Mouse (Mus musculus): Measurements from ENCODE around the gene Gm13279. TPM values are rescaled to one million over a fixed set of nuclear protein-coding genes. Genes with fewer than 3 reads are reported as not detected.
"Not testable (repeated sequence)": the region's sequence is repeated elsewhere in the genome, so short reads cannot be mapped to it uniquely, and the experiment has no call there.

Gene Gm13279
- polyA plus RNA-seq (2015; fragmentation: Nextera tagmentation; extraction: Ambion mirVana): not detected in 2 replicates

DNA sequence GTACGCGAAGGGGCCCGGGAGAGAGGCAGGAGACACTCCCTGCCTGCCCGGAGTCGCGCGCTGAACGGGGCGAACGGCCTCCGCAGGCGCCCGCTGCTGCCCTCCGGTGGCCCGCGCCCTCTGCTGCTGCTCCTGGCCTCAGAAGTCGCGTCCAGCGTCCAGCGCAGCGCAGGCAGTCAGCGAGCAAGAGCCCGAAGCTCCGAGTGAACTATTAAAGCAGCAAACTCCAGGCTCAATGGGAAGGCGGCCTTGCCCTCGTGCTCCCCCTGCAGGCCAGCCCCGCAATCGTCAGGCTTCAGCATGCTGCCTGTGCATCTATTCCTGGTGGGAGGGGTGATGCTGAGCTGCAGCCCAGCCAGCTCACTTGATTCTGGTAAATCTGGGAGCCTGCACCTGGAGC is at the start of gene Gm13279:
Gene Gm13279, plus strand, starts transcription at position 301 of the 400 bp plus-strand sequence.
- ATAC-seq; H3K9ac ChIP-seq (replicated peaks; ENCODE audit: low read depth, low read length); H3K27me3 ChIP-seq (replicated peaks; ENCODE audit: control insufficient read depth, insufficient read depth, low read length); H3K4me3 ChIP-seq (replicated peaks; ENCODE audit: low read length); H3K36me3 ChIP-seq (ENCODE audit: control insufficient read depth, insufficient read depth); H3K4me1 ChIP-seq (replicated peaks; ENCODE audit: control insufficient read depth, insufficient read depth, low read length); H3K27ac ChIP-seq (ENCODE audit: low read length); H3K9me3 ChIP-seq (ENCODE audit: control insufficient read depth, low read length); H3K4me2 ChIP-seq (ENCODE audit: low read length): not testable (repeated sequence)
- WGBS: no CpG with 5 or more reads among the region's 28 CpGs

DNA sequence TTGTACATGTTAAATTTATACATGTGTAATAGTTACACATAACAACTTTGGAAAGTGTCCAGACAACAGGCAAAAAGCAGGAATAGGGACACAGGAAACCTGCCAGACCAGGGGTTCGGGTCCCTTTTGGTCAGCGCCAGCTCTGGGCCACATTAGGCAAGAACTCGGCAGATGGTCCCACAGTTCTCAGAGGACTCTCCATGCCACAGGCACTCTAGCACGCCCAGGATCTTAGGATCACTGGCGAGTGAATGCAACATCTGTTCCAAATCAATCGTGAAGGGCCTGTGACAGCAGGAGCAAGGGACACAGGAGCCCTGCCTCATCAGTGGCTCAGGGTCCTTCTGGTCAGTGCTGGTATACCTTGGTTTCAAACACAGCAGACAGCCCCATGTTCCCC is 47.3 kb upstream of the Gm13279 start:
- Histone ChIP-seq H3K4me1 (replicated peaks; ENCODE audit: control insufficient read depth, insufficient read depth, low read length) (no peaks in the 10 kb centered on the region), H3K4me3 (replicated peaks; ENCODE audit: low read length) (no peak overlapping the region), H3K27ac (ENCODE audit: low read length) (no peak overlapping the region), H3K4me2 (ENCODE audit: low read length) (no peak overlapping the region), H3K9me3 (ENCODE audit: control insufficient read depth, low read length) (no peaks in the 10 kb centered on the region), H3K36me3 (ENCODE audit: control insufficient read depth, insufficient read depth) (no peaks in the 10 kb centered on the region), H3K9ac (replicated peaks; ENCODE audit: low read depth, low read length) (no peak overlapping the region), H3K27me3 (replicated peaks; ENCODE audit: control insufficient read depth, insufficient read depth, low read length) (no peaks in the 10 kb centered on the region)
- 78% methylated on average over 6 of the region's 6 CpGs for WGBS
- ATAC-seq: no peak

DNA sequence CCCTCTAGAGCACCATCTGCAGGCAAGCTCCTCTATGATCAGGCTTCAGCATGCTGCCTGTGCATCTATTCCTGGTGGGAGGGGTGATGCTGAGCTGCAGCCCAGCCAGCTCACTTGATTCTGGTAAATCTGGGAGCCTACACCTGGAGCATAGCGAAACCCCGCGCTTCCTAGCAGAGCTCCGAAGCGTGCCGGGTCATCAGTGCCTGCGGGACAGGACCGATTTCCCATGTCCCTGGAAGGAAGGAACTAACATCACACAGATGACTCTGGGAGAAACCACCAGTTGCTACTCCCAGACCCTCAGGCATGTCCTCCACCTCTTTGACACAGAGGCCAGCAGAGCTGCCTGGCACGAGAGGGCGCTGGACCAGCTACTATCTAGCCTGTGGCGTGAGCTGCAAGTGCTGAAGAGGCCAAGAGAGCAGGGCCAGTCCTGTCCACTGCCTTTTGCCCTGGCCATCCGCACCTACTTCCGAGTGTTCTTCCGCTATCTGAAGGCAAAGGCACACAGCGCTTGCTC is 42.3 kb upstream of the Gm13279 start, which contains the start of gene Gm13271:
Gene Gm13271, plus strand, starts transcription at position 51 of the 523 bp plus-strand sequence.
- not testable (repeated sequence) for H3K4me2 ChIP-seq (ENCODE audit: low read length); H3K27me3 ChIP-seq (replicated peaks; ENCODE audit: control insufficient read depth, insufficient read depth, low read length); H3K9me3 ChIP-seq (ENCODE audit: control insufficient read depth, low read length); H3K27ac ChIP-seq (ENCODE audit: low read length); H3K36me3 ChIP-seq (ENCODE audit: control insufficient read depth, insufficient read depth); H3K4me1 ChIP-seq (replicated peaks; ENCODE audit: control insufficient read depth, insufficient read depth, low read length); H3K4me3 ChIP-seq (replicated peaks; ENCODE audit: low read length); ATAC-seq; H3K9ac ChIP-seq (replicated peaks; ENCODE audit: low read depth, low read length)
- WGBS: 80% methylated on average over 14 of the region's 15 CpGs

DNA sequence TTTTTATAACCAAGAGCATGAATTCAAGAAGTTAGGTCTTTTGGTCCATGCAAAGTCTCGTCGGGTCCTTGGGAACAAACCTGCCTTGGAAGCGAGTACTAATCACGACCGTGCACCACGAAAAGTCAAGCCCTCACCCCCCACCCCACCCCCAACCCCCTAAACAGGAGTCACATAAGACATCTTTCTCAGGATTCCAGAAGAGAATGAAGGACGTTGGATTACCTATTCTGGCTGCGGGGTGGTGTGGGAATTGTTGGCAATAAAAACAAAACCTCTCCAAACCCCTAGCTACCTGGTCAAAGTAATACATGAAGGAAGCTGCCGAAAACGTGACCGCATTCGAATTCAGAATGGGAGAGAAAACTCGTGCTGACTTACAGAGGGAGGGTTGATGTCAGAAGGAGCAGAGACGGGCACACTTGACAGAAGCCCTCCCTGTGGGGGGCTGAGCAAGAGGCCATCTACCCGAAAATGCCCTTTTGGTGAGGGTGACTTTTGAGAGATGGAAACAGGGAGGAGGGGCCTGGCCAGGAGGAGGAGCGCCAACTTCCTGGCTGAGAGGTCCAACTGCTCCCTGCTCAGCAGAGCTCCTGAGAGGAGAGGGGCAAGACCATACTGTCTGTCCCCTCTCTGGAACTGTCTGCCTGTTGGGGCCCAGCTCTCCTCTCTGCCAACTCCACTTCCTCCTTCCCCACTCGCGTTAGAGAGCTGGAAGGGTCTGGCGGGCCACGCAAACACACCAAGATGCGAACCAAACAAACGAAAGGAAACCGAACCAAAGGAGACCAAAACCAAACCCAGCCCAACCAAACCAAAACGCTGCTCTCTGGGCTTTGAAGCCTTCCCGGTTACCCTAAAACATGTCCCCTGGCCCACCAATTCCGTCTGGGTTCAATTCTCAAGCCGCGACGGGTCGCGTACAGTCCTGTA is 40.4 kb upstream of the Gm13279 start:
- not testable (repeated sequence) for H3K9me3 ChIP-seq (ENCODE audit: control insufficient read depth, low read length); H3K36me3 ChIP-seq (ENCODE audit: control insufficient read depth, insufficient read depth); H3K27me3 ChIP-seq (replicated peaks; ENCODE audit: control insufficient read depth, insufficient read depth, low read length); ATAC-seq; H3K4me1 ChIP-seq (replicated peaks; ENCODE audit: control insufficient read depth, insufficient read depth, low read length)
- peak overlapping the region; percentile 86 for H3K4me2 ChIP-seq (ENCODE audit: low read length)
- 11% methylated on average over 28 of the region's 31 CpGs for WGBS
- peak overlapping the region; percentile 48 for H3K4me3 ChIP-seq (replicated peaks; ENCODE audit: low read length)
- peak overlapping the region; percentile 67; the same call in 1 of the 2 replicates for H3K27ac ChIP-seq (ENCODE audit: low read length)
- peak overlapping the region; percentile 57 for H3K9ac ChIP-seq (replicated peaks; ENCODE audit: low read depth, low read length)

DNA sequence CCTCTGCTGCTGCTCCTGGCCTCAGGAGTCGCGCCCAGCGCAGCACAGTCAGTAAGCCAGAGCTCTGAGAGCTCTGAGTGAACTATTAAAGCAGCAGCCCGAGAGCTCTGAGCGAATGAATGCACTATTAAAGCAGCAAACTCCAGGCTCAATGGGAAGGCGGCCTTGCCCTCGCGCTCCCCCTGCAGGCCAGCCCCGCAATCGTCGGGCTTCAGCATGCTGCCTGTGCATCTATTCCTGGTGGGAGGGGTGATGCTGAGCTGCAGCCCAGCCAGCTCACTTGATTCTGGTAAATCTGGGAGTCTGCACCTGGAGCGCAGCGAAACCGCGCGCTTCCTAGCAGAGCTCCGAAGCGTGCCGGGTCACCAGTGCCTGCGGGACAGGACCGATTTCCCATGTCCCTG is 39.6 kb upstream of the Gm13279 start:
- peak; percentile 100 for ATAC-seq
- H3K27ac ChIP-seq (ENCODE audit: low read length); H3K36me3 ChIP-seq (ENCODE audit: control insufficient read depth, insufficient read depth); H3K4me1 ChIP-seq (replicated peaks; ENCODE audit: control insufficient read depth, insufficient read depth, low read length); H3K9me3 ChIP-seq (ENCODE audit: control insufficient read depth, low read length); H3K27me3 ChIP-seq (replicated peaks; ENCODE audit: control insufficient read depth, insufficient read depth, low read length): not testable (repeated sequence)
- Histone ChIP-seq H3K4me2 (ENCODE audit: low read length) (peak overlapping the region; percentile 86), H3K9ac (replicated peaks; ENCODE audit: low read depth, low read length) (peak overlapping the region; percentile 57), H3K4me3 (replicated peaks; ENCODE audit: low read length) (peak overlapping the region; percentile 48)
- 0% methylated on average over 20 of the region's 21 CpGs for WGBS

DNA sequence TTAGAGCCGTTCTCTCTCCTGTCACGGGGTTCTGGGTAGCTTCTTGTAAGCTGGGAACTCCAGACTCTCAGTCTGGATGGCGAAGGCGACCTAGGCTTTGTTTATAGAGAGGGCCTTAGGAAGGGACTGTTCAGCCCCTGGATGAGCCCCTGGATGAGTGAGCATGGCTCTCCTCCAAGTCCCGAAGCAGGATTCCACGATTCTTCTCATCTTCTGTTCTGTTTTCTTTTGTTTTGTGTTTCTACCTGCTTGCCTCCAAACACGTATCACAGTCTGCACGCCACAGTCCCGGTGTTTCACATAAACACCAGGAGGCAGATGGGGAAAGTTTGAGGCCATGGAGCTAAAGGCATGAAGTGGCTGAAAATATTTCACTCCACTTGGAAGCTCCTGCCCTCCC is 38.4 kb upstream of the Gm13279 start:
- H3K27ac ChIP-seq (ENCODE audit: low read length); ATAC-seq; H3K9me3 ChIP-seq (ENCODE audit: control insufficient read depth, low read length); H3K27me3 ChIP-seq (replicated peaks; ENCODE audit: control insufficient read depth, insufficient read depth, low read length); H3K4me2 ChIP-seq (ENCODE audit: low read length); H3K9ac ChIP-seq (replicated peaks; ENCODE audit: low read depth, low read length); H3K4me3 ChIP-seq (replicated peaks; ENCODE audit: low read length); H3K4me1 ChIP-seq (replicated peaks; ENCODE audit: control insufficient read depth, insufficient read depth, low read length); H3K36me3 ChIP-seq (ENCODE audit: control insufficient read depth, insufficient read depth): not testable (repeated sequence)
- WGBS: 89% methylated on average over 6 of the region's 9 CpGs

DNA sequence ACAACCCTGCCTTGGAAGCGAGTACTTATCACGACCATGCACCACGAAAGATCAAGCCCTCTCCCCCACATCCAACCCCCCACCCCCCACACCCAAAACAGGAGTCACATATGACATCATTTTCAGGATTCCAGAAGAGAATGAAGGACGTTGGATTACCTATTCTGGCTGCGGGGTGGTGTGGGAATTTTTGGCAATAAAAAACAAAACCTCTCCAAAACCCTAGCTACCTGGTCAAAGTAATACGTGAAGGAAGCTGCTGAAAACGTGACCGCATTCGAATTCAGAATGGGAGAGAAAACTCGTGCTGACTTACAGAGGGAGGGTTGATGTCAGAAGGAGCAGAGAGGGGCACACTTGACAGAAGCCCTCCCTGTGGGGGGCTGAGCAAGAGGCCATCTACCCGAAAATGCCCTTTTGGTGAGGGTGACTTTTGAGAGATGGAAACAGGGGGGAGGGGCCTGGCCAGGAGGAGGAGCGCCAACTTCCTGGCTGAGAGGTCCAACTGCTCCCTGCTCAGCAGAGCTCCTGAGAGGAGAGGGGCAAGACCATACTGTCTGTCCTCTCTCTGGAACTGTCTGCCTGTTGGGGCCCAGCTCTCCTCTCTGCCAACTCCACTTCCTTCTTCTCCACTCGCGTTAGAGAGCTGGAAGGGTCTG is 37.5 kb upstream of the Gm13279 start, which contains the start of gene Gm13283:
Gene Gm13283, plus strand, starts transcription at position 510 of the 659 bp plus-strand sequence.
- ATAC-seq; H3K4me1 ChIP-seq (replicated peaks; ENCODE audit: control insufficient read depth, insufficient read depth, low read length); H3K9ac ChIP-seq (replicated peaks; ENCODE audit: low read depth, low read length); H3K36me3 ChIP-seq (ENCODE audit: control insufficient read depth, insufficient read depth); H3K9me3 ChIP-seq (ENCODE audit: control insufficient read depth, low read length); H3K27me3 ChIP-seq (replicated peaks; ENCODE audit: control insufficient read depth, insufficient read depth, low read length); H3K27ac ChIP-seq (ENCODE audit: low read length): not testable (repeated sequence)
- Histone ChIP-seq H3K4me3 (replicated peaks; ENCODE audit: low read length) (peak within 1 kb of the TSS; percentile 40), H3K4me2 (ENCODE audit: low read length) (peak within 1 kb of the TSS; percentile 60)
- 26% methylated on average over 7 of the region's 14 CpGs for whole genome bisulfite sequencing

DNA sequence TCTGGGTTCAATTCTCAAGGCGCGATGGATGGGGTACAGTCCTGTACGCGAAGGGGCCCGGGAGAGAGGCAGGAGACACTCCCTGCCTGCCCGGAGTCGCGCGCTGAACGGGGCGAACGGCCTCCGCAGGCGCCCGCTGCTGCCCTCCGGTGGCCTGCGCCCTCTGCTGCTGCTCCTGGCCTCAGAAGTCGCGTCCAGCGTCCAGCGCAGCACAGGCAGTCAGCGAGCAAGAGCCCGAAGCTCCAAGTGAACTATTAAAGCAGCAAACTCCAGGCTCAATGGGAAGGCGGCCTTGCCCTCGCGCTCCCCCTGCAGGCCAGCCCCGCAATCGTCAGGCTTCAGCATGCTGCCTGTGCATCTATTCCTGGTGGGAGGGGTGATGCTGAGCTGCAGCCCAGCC is 36.8 kb upstream of the Gm13279 start:
- ATAC-seq; H3K9ac ChIP-seq (replicated peaks; ENCODE audit: low read depth, low read length): not testable (repeated sequence)
- peak overlapping the region; percentile 60 for H3K4me2 ChIP-seq (ENCODE audit: low read length)

DNA sequence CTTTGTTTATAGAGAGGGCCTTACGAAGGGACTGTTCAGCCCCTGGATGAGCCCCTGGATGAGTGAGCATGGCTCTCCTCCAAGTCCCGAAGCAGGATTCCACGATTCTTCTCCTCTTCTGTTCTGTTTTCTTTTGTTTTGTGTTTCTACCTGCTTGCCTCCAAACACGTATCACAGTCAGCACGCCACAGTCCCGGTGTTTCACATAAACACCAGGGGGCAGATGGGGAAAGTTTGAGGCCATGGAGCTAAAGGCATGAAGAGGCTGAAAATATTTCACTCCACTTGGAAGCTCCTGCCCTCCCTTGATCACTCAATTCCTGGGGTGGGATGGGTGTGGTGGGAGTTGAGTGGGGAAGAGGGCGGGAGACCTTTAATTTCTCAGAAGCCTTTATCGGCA is 35.4 kb upstream of the Gm13279 start:
- not testable (repeated sequence) for H3K4me2 ChIP-seq (ENCODE audit: low read length); H3K36me3 ChIP-seq (ENCODE audit: control insufficient read depth, insufficient read depth); H3K4me3 ChIP-seq (replicated peaks; ENCODE audit: low read length); H3K9ac ChIP-seq (replicated peaks; ENCODE audit: low read depth, low read length); H3K9me3 ChIP-seq (ENCODE audit: control insufficient read depth, low read length); H3K27ac ChIP-seq (ENCODE audit: low read length); H3K4me1 ChIP-seq (replicated peaks; ENCODE audit: control insufficient read depth, insufficient read depth, low read length); ATAC-seq; H3K27me3 ChIP-seq (replicated peaks; ENCODE audit: control insufficient read depth, insufficient read depth, low read length)
- whole genome bisulfite sequencing: 68% methylated on average over 6 of the region's 8 CpGs

More for the DNA sequence above, 36.8 kb upstream of the Gm13279 start:
- H3K4me1 ChIP-seq (replicated peaks; ENCODE audit: control insufficient read depth, insufficient read depth, low read length); H3K9me3 ChIP-seq (ENCODE audit: control insufficient read depth, low read length); H3K27me3 ChIP-seq (replicated peaks; ENCODE audit: control insufficient read depth, insufficient read depth, low read length); H3K27ac ChIP-seq (ENCODE audit: low read length); H3K36me3 ChIP-seq (ENCODE audit: control insufficient read depth, insufficient read depth): not testable (repeated sequence)
- H3K4me3 ChIP-seq (replicated peaks; ENCODE audit: low read length): peak overlapping the region; percentile 40
- whole genome bisulfite sequencing: 1% methylated on average over 22 of the region's 28 CpGs

Data from forebrain, embryonic 16.5 days (tissue).